Mouse (Mus musculus) hindbrain, embryonic 12.5 days (tissue): ENCODE results near the gene Mlec. TPM values are rescaled to one million over a fixed set of nuclear protein-coding genes. Genes with fewer than 3 reads are reported as not detected.

Experiments
- ATAC-seq: fragments of 200-750 bp; cut with Nextera tagmentation; 2 replicates; pipeline ENCODE4 v1.8.0; 2017; ENCODE audit warnings: moderate TSS enrichment; ENCODE audit not compliant: low FRiP score
- H3K27ac ChIP-seq: fragments of 300-500 bp; sonication (generic); 2 replicates; pipeline ENCODE4 v1.5.1; 2016; ENCODE audit warnings: mild to moderate bottlenecking
- H3K27me3 ChIP-seq: fragments of 300-500 bp; sonication (generic); 2 replicates; pipeline ENCODE4 v1.6.1; 2016; ENCODE audit warnings: mild to moderate bottlenecking
- H3K36me3 ChIP-seq: fragments of 300-500 bp; sonication (generic); 2 replicates; pipeline ENCODE4 v1.6.1; 2016; ENCODE audit warnings: mild to moderate bottlenecking
- H3K4me1 ChIP-seq: fragments of 300-500 bp; sonication (generic); 2 replicates; pipeline ENCODE4 v1.6.1; 2016
- H3K4me2 ChIP-seq: fragments of 300-500 bp; sonication (generic); replicated peaks from 2 replicates; pipeline ENCODE4 v1.6.1; 2016; ENCODE audit warnings: mild to moderate bottlenecking
- H3K4me3 ChIP-seq: fragments of 300-500 bp; sonication (generic); 2 replicates; pipeline ENCODE4 v1.5.1; 2016; ENCODE audit warnings: mild to moderate bottlenecking
- H3K9ac ChIP-seq: fragments of 300-500 bp; sonication (generic); 2 replicates; pipeline ENCODE4 v1.6.1; 2016; ENCODE audit warnings: mild to moderate bottlenecking, moderate library complexity
- H3K9me3 ChIP-seq: fragments of 300-500 bp; sonication (generic); replicated peaks from 2 replicates; pipeline ENCODE4 v1.6.1; 2016; ENCODE audit warnings: mild to moderate bottlenecking
- WGBS: fragments of 180-500 bp; shearing (Covaris S2); methylation state at CpG from one replicate; pipeline ENCODE4 v1.1.7; 2016; 5-methylcytosine and 5-hydroxymethylcytosine counted together
- polyA plus RNA-seq: library from polyadenylated mRNA; unstranded; fragments of >200 nt; fragmentation: Nextera tagmentation; extraction: Ambion mirVana; gene quantifications from 2 replicates; pipeline ENCODE4 v1.2.1, GENCODE M21; 2016

Mlec gene
- polyA plus RNA-seq, 1 experiment from 2014 or later = 65.0 TPM

DNA sequence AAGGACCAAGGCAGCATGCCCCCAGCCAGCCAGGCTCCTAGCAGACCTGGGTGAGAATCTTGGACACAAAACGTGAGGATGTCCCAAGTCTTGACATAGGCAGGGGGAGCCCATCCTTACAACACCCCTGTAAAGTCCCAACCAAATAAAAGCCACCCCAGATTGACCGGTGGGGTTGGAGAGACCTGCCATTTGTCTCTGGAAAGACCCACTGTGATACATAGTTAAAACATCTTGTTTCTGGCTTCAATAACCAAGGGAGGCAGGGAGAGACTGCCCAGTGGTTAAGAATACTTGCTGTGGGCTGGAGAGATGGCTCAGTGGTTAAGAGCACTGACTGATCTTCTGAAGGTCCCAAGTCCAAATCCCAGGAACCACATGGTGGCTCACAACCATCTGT, 55.7 kb downstream of the Mlec start:
- 89% methylated on average over 2 of the region's 2 CpGs for WGBS
- H3K27me3 ChIP-seq = no peaks in the 10 kb centered on the region

GRCm38 (mm10) chr5:115100473-115100872, 57.5 kb downstream of the Mlec start:
- Histone ChIP-seq H3K27me3 (no peaks in the 10 kb centered on the region), H3K9ac (no peak overlapping the region), H3K9me3 (no peaks in the 10 kb centered on the region), H3K27ac (no peak overlapping the region), H3K4me3 (no peak overlapping the region), H3K4me1 (no peaks in the 10 kb centered on the region), H3K4me2 (no peak overlapping the region), H3K36me3 (peaks cover 56% of the 10 kb centered on the region)
- ATAC-seq = no peak
- WGBS = 86% methylated on average over 6 of the region's 6 CpGs

More for the DNA sequence above, 55.7 kb downstream of the Mlec start:
- Histone ChIP-seq H3K9me3 (no peaks in the 10 kb centered on the region), H3K4me2 (no peak overlapping the region), H3K4me3 (no peak overlapping the region), H3K27ac (no peak overlapping the region), H3K4me1 (no peaks in the 10 kb centered on the region), H3K9ac (no peak overlapping the region), H3K36me3 (peaks cover 38% of the 10 kb centered on the region)
- no peak for ATAC-seq

GRCm38 (mm10) chr5:115099991-115100390, 58.0 kb downstream of the Mlec start:
- ATAC-seq = no peak
- Histone ChIP-seq H3K9ac (no peak overlapping the region), H3K9me3 (no peaks in the 10 kb centered on the region), H3K4me2 (no peak overlapping the region), H3K36me3 (peaks cover 61% of the 10 kb centered on the region), H3K27me3 (no peaks in the 10 kb centered on the region), H3K27ac (no peak overlapping the region), H3K4me3 (no peak overlapping the region), H3K4me1 (no peaks in the 10 kb centered on the region)
- 89% methylated on average over 9 of the region's 9 CpGs for WGBS

DNA sequence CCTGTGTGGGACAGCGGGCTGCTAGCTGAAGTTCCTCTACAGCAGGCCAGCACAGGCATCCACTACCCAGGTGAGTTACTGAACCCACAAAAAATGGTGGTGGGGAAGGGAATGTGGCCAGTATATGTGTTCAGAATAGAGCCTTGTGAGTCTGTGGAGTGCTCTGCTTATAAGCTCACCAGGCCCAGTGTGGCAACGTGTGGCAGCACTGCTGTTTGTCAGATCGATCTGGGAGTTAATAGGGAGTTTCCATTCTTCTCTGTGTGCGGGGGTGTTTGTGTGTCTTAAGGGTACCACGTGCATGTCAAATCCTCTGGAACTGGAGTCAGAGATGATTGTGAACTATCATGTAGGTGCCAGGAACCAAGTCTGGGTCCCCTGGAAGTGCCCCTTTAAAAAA, 58.4 kb downstream of the Mlec start:
- 90% methylated on average over 5 of the region's 5 CpGs for WGBS
- H3K9me3 ChIP-seq = no peaks in the 10 kb centered on the region
- H3K27ac ChIP-seq = no peak overlapping the region
- no peaks in the 10 kb centered on the region for H3K4me1 ChIP-seq
- no peak overlapping the region for H3K4me2 ChIP-seq
- no peak overlapping the region for H3K4me3 ChIP-seq
- H3K9ac ChIP-seq = no peak overlapping the region
- ATAC-seq = no peak
- no peaks in the 10 kb centered on the region for H3K27me3 ChIP-seq
- peaks cover 65% of the 10 kb centered on the region for H3K36me3 ChIP-seq

- no peak for ATAC-seq
- no peaks in the 10 kb centered on the region for H3K4me1 ChIP-seq
- H3K36me3 ChIP-seq = peaks cover 62% of the 10 kb centered on the region
- H3K27ac ChIP-seq = no peak within 1 kb of the TSS
- H3K4me3 ChIP-seq = no peak within 1 kb of the TSS
- no peaks in the 10 kb centered on the region for H3K27me3 ChIP-seq
- no peaks in the 10 kb centered on the region for H3K9me3 ChIP-seq
- no peak within 1 kb of the TSS for H3K9ac ChIP-seq
- 99% methylated on average over 8 of the region's 8 CpGs for WGBS
- no peak within 1 kb of the TSS for H3K4me2 ChIP-seq
These were observed 59.8 kb downstream of the Mlec start, which contains the start of gene Gm10401 for GRCm38 (mm10) chr5:115098195-115098594. TSS of gene Gm10401 (minus strand) at chr5:115098295.

Other genes with a start within 250 kb of the Mlec start
- 0.13 and 0.17 TPM in 2 replicates for gene Oasl1, start 234.9 kb downstream of the Mlec start, polyA plus RNA-seq
- 66.7 and 72.0 TPM in 2 replicates for gene 2210016L21Rik, start 216.0 kb downstream of the Mlec start, polyA plus RNA-seq
- gene Hnf1a, start 187.1 kb downstream of the Mlec start, polyA plus RNA-seq = 0.06 TPM in 1 of 2 replicates, not detected in the other
- gene Sppl3, start 147.0 kb downstream of the Mlec start, polyA plus RNA-seq = 27.5 and 31.1 TPM in 2 replicates
- gene Gm10401, start 59.9 kb downstream of the Mlec start, polyA plus RNA-seq = 22.3 and 30.3 TPM in 2 replicates
- gene Acads, start 38.8 kb downstream of the Mlec start, polyA plus RNA-seq = 38.7 and 41.9 TPM in 2 replicates
- gene Unc119b, start 23.2 kb downstream of the Mlec start, polyA plus RNA-seq = 57.5 and 62.0 TPM in 2 replicates
- 10.3 and 10.5 TPM in 2 replicates for gene Cabp1, start 36.2 kb upstream of the Mlec start, polyA plus RNA-seq
- 78.6 and 90.5 TPM in 2 replicates for gene Pop5, start 77.7 kb upstream of the Mlec start, polyA plus RNA-seq
- gene Rnf10, start 114.7 kb upstream of the Mlec start, polyA plus RNA-seq = 197 and 202 TPM in 2 replicates
- gene Coq5, start 121.5 kb upstream of the Mlec start, polyA plus RNA-seq = 48.1 and 51.3 TPM in 2 replicates
- gene Dynll1, start 142.8 kb upstream of the Mlec start, polyA plus RNA-seq = 1,295 and 1,383 TPM in 2 replicates
- 306 and 309 TPM in 2 replicates for gene Srsf9, start 169.0 kb upstream of the Mlec start, polyA plus RNA-seq
- 31.6 and 38.6 TPM in 2 replicates for gene Gatc, start 183.0 kb upstream of the Mlec start, polyA plus RNA-seq
- 49.5 and 54.5 TPM in 2 replicates for gene Triap1, start 183.0 kb upstream of the Mlec start, polyA plus RNA-seq
- gene Cox6a1, start 190.8 kb upstream of the Mlec start, polyA plus RNA-seq = 728 and 823 TPM in 2 replicates